Mouse (Mus musculus): ENCODE measurements around the gene Selenon. TPM values are rescaled to one million over a fixed set of nuclear protein-coding genes. Genes with fewer than 3 reads are reported as not detected.
A peak's percentile ranks its signal among the peaks of the same experiment; 100 is the strongest.

Gene Selenon
- total and polyA plus RNA-seq, 2 experiments from 2014 or later: 13.4 to 17.9 TPM

DNA sequence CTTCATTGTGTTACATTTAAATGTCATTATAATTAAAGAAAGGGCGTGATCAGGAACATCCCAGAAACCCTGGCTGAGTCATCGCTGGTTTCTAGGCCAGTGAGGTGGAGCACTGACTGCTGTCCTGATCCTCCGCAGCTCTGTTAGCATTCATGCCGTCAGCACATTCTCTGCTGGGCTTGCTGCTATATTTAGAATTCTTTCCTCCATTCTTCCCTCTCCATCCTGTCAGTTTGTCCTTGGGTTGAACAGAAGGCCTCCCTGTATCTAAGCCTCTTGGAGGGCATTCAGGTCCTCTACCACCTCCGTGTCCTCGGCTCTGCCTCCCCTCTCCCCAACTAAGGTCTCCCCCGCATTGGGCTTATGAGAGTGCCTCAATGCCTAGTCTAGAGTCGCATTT, 35.0 kb downstream of the Selenon start:
- no peaks in the 10 kb centered on the region for H3K36me3 ChIP-seq (ENCODE audit: insufficient read depth)
- ATAC-seq (no peak), DNase-seq (no peak)
- H3K4me3 ChIP-seq (ENCODE audit: low read depth, low read length): no peak overlapping the region
- peak overlapping the region; percentile 58; the same call in 1 of the 2 replicates for H3K27ac ChIP-seq (ENCODE audit: low read depth, low read length)
- no peaks in the 10 kb centered on the region for H3K4me1 ChIP-seq (ENCODE audit: insufficient read depth)
- no peak for TF ChIP-seq CTCF (IDR thresholded peaks at IDR 0.05; ENCODE audit: low read depth)
- 74% methylated on average over 8 of the region's 8 CpGs for WGBS
- no peaks in the 10 kb centered on the region for H3K9me3 ChIP-seq (ENCODE audit: low read length)
- no peaks in the 10 kb centered on the region for H3K27me3 ChIP-seq (ENCODE audit: insufficient read depth, low read length)
- no peak overlapping the region for H3K4me2 ChIP-seq (ENCODE audit: low read depth)
- H3K9ac ChIP-seq: no peak overlapping the region

GRCm38 (mm10) chr4:134515614-134516013, 36.4 kb downstream of the Selenon start:
- Histone ChIP-seq H3K9me3 (ENCODE audit: low read length) (no peaks in the 10 kb centered on the region), H3K4me3 (ENCODE audit: low read depth, low read length) (no peak overlapping the region), H3K9ac (no peak overlapping the region), H3K27me3 (ENCODE audit: insufficient read depth, low read length) (no peaks in the 10 kb centered on the region), H3K4me2 (ENCODE audit: low read depth) (no peak overlapping the region), H3K27ac (ENCODE audit: low read depth, low read length) (no peak overlapping the region), H3K36me3 (ENCODE audit: insufficient read depth) (no peaks in the 10 kb centered on the region), H3K4me1 (ENCODE audit: insufficient read depth) (no peaks in the 10 kb centered on the region)
- no peak for TF ChIP-seq CTCF (IDR thresholded peaks at IDR 0.05; ENCODE audit: low read depth)
- 77% methylated on average over 7 of the region's 7 CpGs for WGBS
- ATAC-seq (no peak), DNase-seq (no peak)

DNA sequence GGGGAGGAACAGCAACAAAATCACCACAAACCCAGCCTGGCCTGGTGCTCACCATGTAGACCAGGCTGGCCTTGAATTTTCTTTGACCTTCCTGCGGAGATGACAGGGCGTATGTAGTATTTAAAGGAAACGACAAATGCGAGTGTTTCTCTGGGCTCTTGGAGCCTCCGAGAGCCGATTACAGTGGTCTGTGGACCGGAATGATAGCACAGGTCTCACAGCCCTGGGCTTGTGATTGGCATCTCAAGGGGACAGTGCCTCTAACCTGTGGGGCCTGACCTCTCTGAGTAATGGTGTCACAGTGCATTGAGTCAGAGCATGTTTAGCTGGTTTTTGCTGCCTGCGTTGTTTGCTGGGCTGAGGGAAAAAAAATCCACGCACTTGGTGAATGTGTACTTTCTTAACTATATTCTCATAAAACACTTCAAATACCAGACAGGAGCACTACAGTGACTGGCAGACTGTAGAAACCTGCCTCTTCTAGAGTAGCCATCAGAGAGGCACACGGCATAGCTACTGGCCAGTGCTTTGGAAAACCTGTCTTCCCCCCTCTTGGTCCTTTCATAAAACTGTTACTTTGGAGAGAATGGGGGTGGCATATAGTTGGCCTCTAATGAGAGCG, 37.5 kb downstream of the Selenon start:
- WGBS: 94% methylated on average over 11 of the region's 11 CpGs
- Histone ChIP-seq H3K4me1 (ENCODE audit: insufficient read depth) (no peaks in the 10 kb centered on the region), H3K36me3 (ENCODE audit: insufficient read depth) (no peaks in the 10 kb centered on the region), H3K4me2 (ENCODE audit: low read depth) (no peak overlapping the region), H3K9ac (no peak overlapping the region), H3K27me3 (ENCODE audit: insufficient read depth, low read length) (no peaks in the 10 kb centered on the region), H3K27ac (ENCODE audit: low read depth, low read length) (no peak overlapping the region), H3K4me3 (ENCODE audit: low read depth, low read length) (no peak overlapping the region), H3K9me3 (ENCODE audit: low read length) (no peaks in the 10 kb centered on the region)
- DNase-seq (no peak), ATAC-seq (no peak)
- no peak for TF ChIP-seq CTCF (IDR thresholded peaks at IDR 0.05; ENCODE audit: low read depth)

GRCm38 (mm10) chr4:134512798-134513197, 39.2 kb downstream of the Selenon start:
- H3K4me1 ChIP-seq (ENCODE audit: insufficient read depth): no peaks in the 10 kb centered on the region
- ATAC-seq (no peak), DNase-seq (peak; percentile 58)
- H3K4me2 ChIP-seq (ENCODE audit: low read depth): peak overlapping the region; percentile 1; the same call in 1 of the 2 replicates
- H3K27me3 ChIP-seq (ENCODE audit: insufficient read depth, low read length): no peaks in the 10 kb centered on the region
- H3K9me3 ChIP-seq (ENCODE audit: low read length): no peaks in the 10 kb centered on the region
- peak; percentile 59 for TF ChIP-seq CTCF (IDR thresholded peaks at IDR 0.05; ENCODE audit: low read depth)
- no peak overlapping the region for H3K9ac ChIP-seq
- no peak overlapping the region for H3K4me3 ChIP-seq (ENCODE audit: low read depth, low read length)
- H3K36me3 ChIP-seq (ENCODE audit: insufficient read depth): peaks cover 7% of the 10 kb centered on the region
- 30% methylated on average over 15 of the region's 15 CpGs for WGBS
- H3K27ac ChIP-seq (ENCODE audit: low read depth, low read length): no peak overlapping the region

DNA sequence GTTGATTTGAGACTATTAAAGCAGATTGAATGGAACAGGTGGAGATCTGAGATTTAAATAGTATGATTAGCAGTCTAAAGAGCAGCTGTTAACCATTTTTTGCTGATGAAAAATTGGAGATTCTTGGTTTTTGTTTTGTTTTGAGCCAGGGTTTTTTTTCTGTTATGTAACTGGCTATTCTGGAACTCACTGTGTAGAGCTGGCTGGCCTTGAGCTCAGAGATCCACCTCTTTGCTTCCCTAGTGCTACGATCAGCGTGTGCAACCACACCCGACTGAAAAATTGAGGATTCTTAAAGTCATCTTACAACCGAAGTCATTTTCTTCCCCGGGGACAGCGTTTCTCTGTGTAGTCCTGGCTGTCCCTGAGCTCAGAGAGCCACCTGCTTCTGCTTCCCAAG, 40.2 kb downstream of the Selenon start:
- Histone ChIP-seq H3K4me2 (ENCODE audit: low read depth) (no peak overlapping the region), H3K36me3 (ENCODE audit: insufficient read depth) (peaks cover 17% of the 10 kb centered on the region), H3K4me3 (ENCODE audit: low read depth, low read length) (no peak overlapping the region)

GRCm38 (mm10) chr4:134510845-134511411, 41.0 kb downstream of the Selenon start, which contains the start of gene Aunip:
Gene Aunip, plus strand, starts transcription at chr4:134510999.
- no peak within 1 kb of the TSS; the same call in 1 of the 2 replicates for H3K9ac ChIP-seq
- H3K4me3 ChIP-seq (ENCODE audit: low read depth, low read length): peak within 1 kb of the TSS; percentile 42
- ATAC-seq (peak; percentile 98), DNase-seq (peak; percentile 95)
- no peaks in the 10 kb centered on the region for H3K27me3 ChIP-seq (ENCODE audit: insufficient read depth, low read length)
- peak; percentile 24 for TF ChIP-seq CTCF (IDR thresholded peaks at IDR 0.05; ENCODE audit: low read depth)
- 2% methylated on average over 42 of the region's 42 CpGs for WGBS
- no peaks in the 10 kb centered on the region for H3K4me1 ChIP-seq (ENCODE audit: insufficient read depth)
- peaks cover 19% of the 10 kb centered on the region for H3K36me3 ChIP-seq (ENCODE audit: insufficient read depth)
- H3K9me3 ChIP-seq (ENCODE audit: low read length): no peaks in the 10 kb centered on the region
- no peak within 1 kb of the TSS for H3K27ac ChIP-seq (ENCODE audit: low read depth, low read length)
- peak within 1 kb of the TSS; percentile 89 for H3K4me2 ChIP-seq (ENCODE audit: low read depth)

More for the DNA sequence above, 40.2 kb downstream of the Selenon start:
- WGBS: 75% methylated on average over 6 of the region's 6 CpGs
- TF ChIP-seq CTCF (IDR thresholded peaks at IDR 0.05; ENCODE audit: low read depth): no peak
- H3K4me1 ChIP-seq (ENCODE audit: insufficient read depth): no peaks in the 10 kb centered on the region
- ATAC-seq (no peak), DNase-seq (no peak)
- H3K9me3 ChIP-seq (ENCODE audit: low read length): no peaks in the 10 kb centered on the region
- H3K27me3 ChIP-seq (ENCODE audit: insufficient read depth, low read length): no peaks in the 10 kb centered on the region
- H3K9ac ChIP-seq: no peak overlapping the region
- no peak overlapping the region for H3K27ac ChIP-seq (ENCODE audit: low read depth, low read length)

GRCm38 (mm10) chr4:134510396-134510795, 41.6 kb downstream of the Selenon start:
- Histone ChIP-seq H3K27ac (ENCODE audit: low read depth, low read length) (no peak overlapping the region), H3K4me2 (ENCODE audit: low read depth) (peak overlapping the region; percentile 89), H3K4me3 (ENCODE audit: low read depth, low read length) (peak overlapping the region; percentile 42), H3K9ac (no peak overlapping the region), H3K27me3 (ENCODE audit: insufficient read depth, low read length) (no peaks in the 10 kb centered on the region), H3K9me3 (ENCODE audit: low read length) (no peaks in the 10 kb centered on the region), H3K36me3 (ENCODE audit: insufficient read depth) (peaks cover 19% of the 10 kb centered on the region), H3K4me1 (ENCODE audit: insufficient read depth) (no peaks in the 10 kb centered on the region)
- ATAC-seq (peak; percentile 7), DNase-seq (no peak)
- WGBS: 79% methylated on average over 4 of the region's 4 CpGs
- no peak for TF ChIP-seq CTCF (IDR thresholded peaks at IDR 0.05; ENCODE audit: low read depth)

Measured in forebrain, postnatal 0 days (tissue).